Mouse (Mus musculus) myocyte (in vitro differentiated cells): Measurements from ENCODE around the gene Gm17359. TPM values are rescaled to one million over a fixed set of nuclear protein-coding genes. Genes with fewer than 3 reads are reported as not detected.
"Not testable (repeated sequence)": the region's sequence is repeated elsewhere in the genome, so short reads cannot be mapped to it uniquely, and the experiment has no call there.

Experiments
- H3K27me3 ChIP-seq: one replicate; pipeline ENCODE4 v1.6.1; 2011; ENCODE audit not compliant: control insufficient read depth, insufficient read depth, insufficient read length
- H3K36me3 ChIP-seq: one replicate; pipeline ENCODE4 v1.6.1; 2011; ENCODE audit not compliant: control insufficient read depth, insufficient read depth
- H3K4me2 ChIP-seq: one replicate; pipeline ENCODE4 v1.6.1; 2011; ENCODE audit warnings: low read depth, control low read depth
- H3K4me3 ChIP-seq: one replicate; pipeline ENCODE4 v1.5.1; 2011; ENCODE audit warnings: mild to moderate bottlenecking, control low read depth, moderate library complexity
- H3K79me2 ChIP-seq: one replicate; pipeline ENCODE4 v1.6.1; 2011; ENCODE audit not compliant: control insufficient read depth, insufficient read depth
- H3ac ChIP-seq: one replicate; pipeline ENCODE4 v1.6.1; 2011; ENCODE audit not compliant: control insufficient read depth, insufficient read length
- CEBPB ChIP-seq: IDR thresholded peaks from 2 replicates; pipeline ENCODE4 v1.6.1; 2011; ENCODE audit warnings: mild to moderate bottlenecking, moderate library complexity; ENCODE audit not compliant: poor library complexity, insufficient read depth, severe bottlenecking
- E2F4 ChIP-seq: IDR thresholded peaks from one replicate; pipeline ENCODE4 v1.6.1; 2011; ENCODE audit warnings: mild to moderate bottlenecking, control low read depth, moderate library complexity; ENCODE audit not compliant: insufficient read depth
- MAX ChIP-seq: IDR thresholded peaks from one replicate; pipeline ENCODE4 v1.6.1; 2011; ENCODE audit warnings: low read depth, mild to moderate bottlenecking, control low read depth
- MYOD1 ChIP-seq, 3 experiments: IDR thresholded peaks; one replicate each; pipeline ENCODE4 v1.6.1; 2011; ENCODE audit warnings: control low read depth in 2 of 3, low read depth in 2 of 3, mild to moderate bottlenecking in 2 of 3, moderate library complexity in 1 of 3; ENCODE audit not compliant: insufficient read length in 2 of 3, control insufficient read depth in 1 of 3
- MYOG ChIP-seq, 3 experiments: IDR thresholded peaks; one replicate each; pipeline ENCODE4 v1.6.1; 2011; ENCODE audit warnings: control low read depth in 2 of 3, low read depth in 2 of 3, mild to moderate bottlenecking in 2 of 3; ENCODE audit not compliant: insufficient read length in 2 of 3, control insufficient read depth in 1 of 3, insufficient read depth in 1 of 3
- POLR2A ChIP-seq: IDR thresholded peaks from one replicate; pipeline ENCODE4 v1.6.1; 2011; ENCODE audit warnings: low read depth, mild to moderate bottlenecking, control low read depth, moderate library complexity; ENCODE audit not compliant: insufficient read length
- POLR2AphosphoS2 ChIP-seq: IDR thresholded peaks from one replicate; pipeline ENCODE4 v1.6.1; 2011; ENCODE audit warnings: low read depth, control low read depth; ENCODE audit not compliant: insufficient read length
- REST ChIP-seq: IDR thresholded peaks from one replicate; pipeline ENCODE4 v1.6.1; 2011; ENCODE audit warnings: mild to moderate bottlenecking, control low read depth, moderate library complexity; ENCODE audit not compliant: insufficient read depth, insufficient read length
- SRF ChIP-seq: IDR thresholded peaks from one replicate; pipeline ENCODE4 v1.6.1; 2011; ENCODE audit warnings: low read depth; ENCODE audit not compliant: control insufficient read depth, insufficient read length
- TCF12 ChIP-seq: IDR thresholded peaks from one replicate; pipeline ENCODE4 v1.6.1; 2011; ENCODE audit warnings: mild to moderate bottlenecking, control low read depth; ENCODE audit not compliant: poor library complexity, insufficient read depth, severe bottlenecking
- TCF3 ChIP-seq: IDR thresholded peaks from one replicate; pipeline ENCODE4 v1.6.1; 2011; ENCODE audit warnings: low read depth, control low read depth; ENCODE audit not compliant: insufficient read length
- USF1 ChIP-seq: IDR thresholded peaks from one replicate; pipeline ENCODE4 v1.6.1; 2011; ENCODE audit warnings: low read depth, mild to moderate bottlenecking, control low read depth, moderate library complexity
- polyA plus RNA-seq: library from polyadenylated mRNA; unstranded; fragments of >200 nt; fragmentation: generic; extraction: Trizol; gene quantifications from one replicate; pipeline ENCODE4 v1.2.1, GENCODE M21; 2012; ENCODE audit warnings: missing spikeins

Gm17359 gene
- polyA plus RNA-seq, 1 experiment = not detected

GRCm38 (mm10) chr3:79445041-79445440, 108.6 kb downstream of the Gm17359 start:
- Histone ChIP-seq H3K79me2 (no peaks in the 10 kb centered on the region), H3K36me3 (no peaks in the 10 kb centered on the region), H3ac (no peak overlapping the region), H3K4me3 (no peak overlapping the region), H3K4me2 (peak overlapping the region; percentile 66), H3K27me3 (no peaks in the 10 kb centered on the region)
- TF ChIP-seq POLR2A = no peak
- no peak for TF ChIP-seq TCF3
- TF ChIP-seq MYOD1 (IDR thresholded peaks at IDR 0.05; ENCODE audit: control insufficient read depth in 1 of 3, insufficient read length in 2 of 3, low read depth in 2 of 3) = no peak
- TF ChIP-seq CEBPB = no peak
- no peak for TF ChIP-seq USF1
- TF ChIP-seq REST = no peak
- no peak for TF ChIP-seq SRF
- TF ChIP-seq E2F4 = no peak
- TF ChIP-seq TCF12 = no peak
- no peak for TF ChIP-seq MAX
- no peak for TF ChIP-seq POLR2AphosphoS2
- TF ChIP-seq MYOG (IDR thresholded peaks at IDR 0.05; ENCODE audit: control insufficient read depth in 1 of 3, insufficient read depth in 1 of 3, insufficient read length in 2 of 3, low read depth in 2 of 3) = no peak

- Histone ChIP-seq H3K4me3 (no peak overlapping the region), H3K27me3 (no peaks in the 10 kb centered on the region), H3K79me2 (no peaks in the 10 kb centered on the region), H3K36me3 (no peaks in the 10 kb centered on the region), H3ac (no peak overlapping the region), H3K4me2 (no peak overlapping the region)
- TF ChIP-seq TCF3 = no peak
- no peak for TF ChIP-seq MAX
- TF ChIP-seq POLR2A = no peak
These were observed 109.7 kb downstream of the Gm17359 start for GRCm38 (mm10) chr3:79446124-79446523.

GRCm38 (mm10) chr3:79446648-79447047, 110.2 kb downstream of the Gm17359 start:
- H3K4me2 ChIP-seq, H3K36me3 ChIP-seq, H3K27me3 ChIP-seq, H3K79me2 ChIP-seq, H3K4me3 ChIP-seq, H3ac ChIP-seq: not testable (repeated sequence)

GRCm38 (mm10) chr3:79448421-79448820, 112.0 kb downstream of the Gm17359 start:
- H3K4me2 ChIP-seq = no peak overlapping the region
- H3K79me2 ChIP-seq = no peaks in the 10 kb centered on the region
- H3ac ChIP-seq = no peak overlapping the region
- TF ChIP-seq POLR2A (no peak), SRF (no peak), TCF12 (no peak), USF1 (no peak), CEBPB (no peak), REST (no peak), TCF3 (no peak), E2F4 (no peak), MYOD1 (IDR thresholded peaks at IDR 0.05; ENCODE audit: control insufficient read depth in 1 of 3, insufficient read length in 2 of 3, low read depth in 2 of 3) (no peak), MYOG (IDR thresholded peaks at IDR 0.05; ENCODE audit: control insufficient read depth in 1 of 3, insufficient read depth in 1 of 3, insufficient read length in 2 of 3, low read depth in 2 of 3) (no peak), MAX (no peak), POLR2AphosphoS2 (no peak)
- no peak overlapping the region for H3K4me3 ChIP-seq
- H3K27me3 ChIP-seq = no peaks in the 10 kb centered on the region
- no peaks in the 10 kb centered on the region for H3K36me3 ChIP-seq

- H3K4me2 ChIP-seq = no peak overlapping the region
- TF ChIP-seq POLR2AphosphoS2 (no peak), SRF (no peak), USF1 (no peak), REST (no peak), MYOD1 (IDR thresholded peaks at IDR 0.05; ENCODE audit: control insufficient read depth in 1 of 3, insufficient read length in 2 of 3, low read depth in 2 of 3) (no peak), TCF3 (no peak), POLR2A (no peak), E2F4 (no peak), TCF12 (no peak), CEBPB (no peak), MYOG (IDR thresholded peaks at IDR 0.05; ENCODE audit: control insufficient read depth in 1 of 3, insufficient read depth in 1 of 3, insufficient read length in 2 of 3, low read depth in 2 of 3) (no peak), MAX (no peak)
- no peaks in the 10 kb centered on the region for H3K79me2 ChIP-seq
- H3K36me3 ChIP-seq = no peaks in the 10 kb centered on the region
- H3K4me3 ChIP-seq = no peak overlapping the region
- H3ac ChIP-seq = no peak overlapping the region
- H3K27me3 ChIP-seq = no peaks in the 10 kb centered on the region
These were observed 112.9 kb downstream of the Gm17359 start for GRCm38 (mm10) chr3:79449361-79449760.
